Mouse (Mus musculus): ENCODE measurements around the gene Dlk1. TPM values are rescaled to one million over a fixed set of nuclear protein-coding genes. Genes with fewer than 3 reads are reported as not detected.

Dlk1 gene
- polyA plus RNA-seq (2014; fragmentation: Nextera tagmentation; extraction: Ambion mirVana) = 62.6 and 73.4 TPM in 2 replicates

DNA sequence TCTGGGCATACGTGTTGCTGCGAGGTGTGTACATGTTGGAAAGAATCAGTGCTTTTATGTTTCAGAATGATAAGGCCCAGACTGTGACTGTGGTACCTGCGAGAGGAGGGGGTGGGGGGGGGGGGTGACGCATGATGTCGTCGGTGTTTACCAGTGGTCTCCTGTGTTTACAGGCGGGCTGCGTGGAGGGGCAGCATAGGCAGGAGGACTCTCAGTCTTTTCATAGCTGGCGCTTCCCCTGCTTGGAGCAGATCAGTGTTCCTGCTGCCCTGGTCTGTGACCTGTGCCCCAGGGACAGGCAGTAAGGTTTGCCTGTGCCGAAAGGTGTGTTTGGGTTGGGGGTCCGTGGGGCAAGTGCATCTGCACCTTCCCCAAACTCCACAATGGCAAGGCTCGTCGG, at the start of gene Dlk1:
TSS of gene Dlk1 (plus strand) at position 232 of the 400 bp plus-strand sequence.
- Histone ChIP-seq H3K27ac (no peak within 1 kb of the TSS), H3K4me3 (replicated peaks; ENCODE audit: low read length) (peak within 1 kb of the TSS; percentile 45), H3K36me3 (replicated peaks; ENCODE audit: control insufficient read depth, insufficient read depth) (no peaks in the 10 kb centered on the region), H3K9me3 (ENCODE audit: control insufficient read depth, low read length) (no peaks in the 10 kb centered on the region), H3K4me1 (replicated peaks; ENCODE audit: control insufficient read depth, insufficient read depth, low read length) (peaks cover 43% of the 10 kb centered on the region), H3K27me3 (ENCODE audit: control insufficient read depth, insufficient read depth, low read length) (peaks cover 70% of the 10 kb centered on the region), H3K4me2 (replicated peaks) (peak within 1 kb of the TSS; percentile 84), H3K9ac (peak within 1 kb of the TSS; percentile 62)
- 12% methylated on average over 12 of the region's 13 CpGs for WGBS
- ATAC-seq (ENCODE audit: low FRiP score) = no peak
- DNase-seq (ENCODE audit: low spot score) = no peak

DNA sequence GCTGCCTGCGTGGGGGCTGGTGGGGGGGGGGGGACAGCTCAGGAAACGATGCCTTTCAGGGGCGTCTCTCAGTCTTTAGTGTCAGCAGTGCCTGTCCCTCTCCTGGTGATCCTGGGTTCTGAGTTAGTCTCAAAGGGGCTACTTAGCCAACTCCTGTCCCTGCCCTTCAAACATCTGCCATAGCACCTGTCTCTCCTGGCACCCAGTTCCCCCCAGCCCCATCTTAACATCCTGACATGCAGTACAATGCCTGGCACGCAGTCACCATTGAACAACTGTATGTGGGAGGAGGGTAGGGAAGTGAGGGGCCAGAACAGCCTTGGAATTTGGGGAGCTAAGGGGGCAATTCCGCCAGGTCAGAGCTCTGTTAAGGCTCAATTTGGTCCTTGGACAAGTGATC, 49.7 kb upstream of the Dlk1 start:
- H3K9ac ChIP-seq = no peak overlapping the region
- ATAC-seq (ENCODE audit: low FRiP score) = no peak
- WGBS = 66% methylated on average over 5 of the region's 5 CpGs

DNA sequence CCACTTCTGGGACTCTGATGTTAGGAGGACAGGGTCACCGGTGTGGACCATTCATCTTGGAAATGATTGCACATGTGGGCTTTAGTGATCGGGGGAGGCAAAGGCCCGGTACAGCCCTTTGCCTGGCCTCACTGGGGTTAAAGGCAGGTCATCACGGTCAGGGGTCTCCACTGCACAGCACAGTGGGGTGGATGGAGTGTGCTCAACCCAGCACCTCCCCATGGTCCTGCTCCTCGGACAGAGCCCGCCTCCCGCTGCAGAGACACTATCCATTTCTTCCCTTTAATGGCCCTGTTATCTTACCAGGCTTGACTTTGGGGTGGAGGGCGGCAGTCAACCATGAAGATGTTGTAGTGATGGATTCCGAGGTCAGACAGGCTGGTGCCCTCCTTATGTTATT, 48.9 kb upstream of the Dlk1 start:
- ATAC-seq (ENCODE audit: low FRiP score) = no peak
- no peaks in the 10 kb centered on the region for H3K9me3 ChIP-seq (ENCODE audit: control insufficient read depth, low read length)
- H3K9ac ChIP-seq = no peak overlapping the region
- H3K27ac ChIP-seq = no peak overlapping the region
- H3K4me1 ChIP-seq (replicated peaks; ENCODE audit: control insufficient read depth, insufficient read depth, low read length) = peaks cover 16% of the 10 kb centered on the region
- no peak for DNase-seq (ENCODE audit: low spot score)
- no peaks in the 10 kb centered on the region for H3K36me3 ChIP-seq (replicated peaks; ENCODE audit: control insufficient read depth, insufficient read depth)
- no peak overlapping the region for H3K4me3 ChIP-seq (replicated peaks; ENCODE audit: low read length)
- H3K4me2 ChIP-seq (replicated peaks) = no peak overlapping the region
- H3K27me3 ChIP-seq (ENCODE audit: control insufficient read depth, insufficient read depth, low read length) = no peaks in the 10 kb centered on the region
- WGBS = 57% methylated on average over 9 of the region's 9 CpGs

More for the DNA sequence above, 49.7 kb upstream of the Dlk1 start:
- Histone ChIP-seq H3K4me2 (replicated peaks) (no peak overlapping the region), H3K27ac (0 out of 2 replicates have a peak overlapping the region, but pooled peaks have one; percentile 18), H3K9me3 (ENCODE audit: control insufficient read depth, low read length) (no peaks in the 10 kb centered on the region), H3K4me3 (replicated peaks; ENCODE audit: low read length) (no peak overlapping the region), H3K36me3 (replicated peaks; ENCODE audit: control insufficient read depth, insufficient read depth) (no peaks in the 10 kb centered on the region), H3K4me1 (replicated peaks; ENCODE audit: control insufficient read depth, insufficient read depth, low read length) (peaks cover 18% of the 10 kb centered on the region), H3K27me3 (ENCODE audit: control insufficient read depth, insufficient read depth, low read length) (no peaks in the 10 kb centered on the region)
- DNase-seq (ENCODE audit: low spot score) = no peak

DNA sequence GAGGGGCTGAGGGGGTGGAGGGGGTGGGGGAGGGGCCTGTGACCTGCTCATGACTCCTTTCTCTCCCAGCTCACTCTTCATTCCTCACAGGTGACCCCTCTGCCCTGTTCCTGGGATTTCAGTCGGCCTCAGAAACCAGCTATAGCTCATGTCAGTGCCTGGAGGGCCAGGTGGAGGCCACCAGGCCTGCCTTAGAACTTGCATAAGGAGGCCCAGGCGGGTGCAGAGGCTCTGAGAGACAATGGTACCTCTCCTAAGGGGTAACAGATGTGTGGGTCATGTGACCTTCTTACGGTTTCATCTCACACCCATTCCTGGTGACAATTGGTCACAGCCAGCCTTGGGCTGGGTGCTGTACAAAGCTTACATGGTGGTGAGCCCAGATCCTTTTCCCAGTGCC, 46.6 kb upstream of the Dlk1 start:
- Histone ChIP-seq H3K9ac (no peak overlapping the region), H3K9me3 (ENCODE audit: control insufficient read depth, low read length) (no peaks in the 10 kb centered on the region), H3K36me3 (replicated peaks; ENCODE audit: control insufficient read depth, insufficient read depth) (no peaks in the 10 kb centered on the region), H3K27me3 (ENCODE audit: control insufficient read depth, insufficient read depth, low read length) (no peaks in the 10 kb centered on the region), H3K4me2 (replicated peaks) (no peak overlapping the region), H3K4me1 (replicated peaks; ENCODE audit: control insufficient read depth, insufficient read depth, low read length) (peaks cover 13% of the 10 kb centered on the region), H3K4me3 (replicated peaks; ENCODE audit: low read length) (no peak overlapping the region), H3K27ac (no peak overlapping the region)
- whole genome bisulfite sequencing = 38% methylated on average over 3 of the region's 3 CpGs
- DNase-seq (ENCODE audit: low spot score) (no peak), ATAC-seq (ENCODE audit: low FRiP score) (no peak)

DNA sequence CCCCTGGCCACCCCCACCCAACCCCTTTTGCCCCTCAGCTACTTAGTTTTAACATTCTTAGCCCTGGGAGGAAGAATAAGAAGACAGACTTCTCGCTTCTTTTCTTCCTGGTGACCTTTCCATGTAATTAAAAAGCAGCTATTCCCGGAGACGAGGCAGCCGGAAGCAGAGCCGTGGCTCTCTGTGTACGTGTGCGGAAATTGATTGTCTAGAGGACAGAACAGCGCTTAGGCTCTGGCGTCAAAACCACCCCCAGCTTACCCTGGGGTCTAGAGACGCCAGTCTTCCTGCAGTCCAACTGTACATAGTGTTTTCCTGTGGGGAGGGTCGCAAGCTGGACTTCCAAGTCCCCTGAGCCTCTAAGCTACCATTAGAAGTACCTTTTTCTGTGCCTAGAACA, 41.9 kb upstream of the Dlk1 start:
- Histone ChIP-seq H3K27me3 (ENCODE audit: control insufficient read depth, insufficient read depth, low read length) (no peaks in the 10 kb centered on the region), H3K27ac (peak overlapping the region; percentile 45; the same call in 1 of the 2 replicates), H3K9ac (peak overlapping the region; percentile 20; the same call in 1 of the 2 replicates), H3K4me3 (replicated peaks; ENCODE audit: low read length) (no peak overlapping the region), H3K36me3 (replicated peaks; ENCODE audit: control insufficient read depth, insufficient read depth) (no peaks in the 10 kb centered on the region), H3K4me2 (replicated peaks) (no peak overlapping the region), H3K4me1 (replicated peaks; ENCODE audit: control insufficient read depth, insufficient read depth, low read length) (peaks cover 14% of the 10 kb centered on the region; the same call in 1 of the 2 replicates), H3K9me3 (ENCODE audit: control insufficient read depth, low read length) (no peaks in the 10 kb centered on the region)
- ATAC-seq (ENCODE audit: low FRiP score) (no peak), DNase-seq (ENCODE audit: low spot score) (no peak)
- 27% methylated on average over 11 of the region's 11 CpGs for WGBS

DNA sequence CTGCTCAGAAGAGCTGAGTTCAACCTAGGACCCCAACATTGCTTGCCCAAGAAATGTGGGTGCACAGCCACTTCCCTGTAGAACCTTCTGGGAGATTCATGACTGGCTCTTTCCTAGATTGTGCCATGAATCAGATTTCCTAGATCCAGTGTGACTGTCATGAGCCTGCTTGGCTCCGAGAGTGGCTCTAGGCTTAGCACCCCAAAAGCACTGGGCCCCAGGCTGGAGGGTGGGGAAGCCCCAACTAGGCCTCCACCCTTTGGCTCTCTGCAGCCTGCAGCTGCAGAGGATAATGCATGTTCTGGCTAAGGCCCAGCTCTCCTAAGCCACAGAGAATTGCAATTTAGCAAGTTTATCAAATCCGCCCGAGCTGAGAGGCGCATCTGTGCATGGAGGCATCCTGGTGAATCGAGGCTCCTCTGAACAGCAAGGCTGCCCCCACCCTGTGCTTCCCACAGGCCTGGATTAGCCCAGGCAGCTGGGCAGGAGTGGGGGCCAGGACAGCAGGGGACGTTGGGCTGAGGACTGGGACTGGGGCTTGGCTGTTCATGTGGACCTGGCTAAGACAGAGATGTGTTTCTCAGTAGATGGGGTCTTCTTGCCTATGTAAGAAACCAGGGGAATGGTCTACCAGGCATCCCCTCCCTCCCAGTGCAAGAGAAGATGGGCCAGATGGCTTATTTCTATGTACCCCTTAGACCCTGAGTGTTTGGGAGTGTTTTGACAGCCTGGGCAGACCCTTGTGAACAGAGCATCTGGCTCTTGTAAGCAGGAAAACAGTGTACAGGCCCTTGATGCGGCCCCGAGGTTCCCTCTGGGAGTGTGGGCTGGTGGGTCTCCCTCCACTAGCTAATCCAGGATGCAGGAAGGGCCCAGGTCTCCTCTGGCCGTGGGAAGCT, 41.2 kb upstream of the Dlk1 start:
- Histone ChIP-seq H3K9me3 (ENCODE audit: control insufficient read depth, low read length) (no peaks in the 10 kb centered on the region), H3K36me3 (replicated peaks; ENCODE audit: control insufficient read depth, insufficient read depth) (no peaks in the 10 kb centered on the region)
- no peak for DNase-seq (ENCODE audit: low spot score)

DNA sequence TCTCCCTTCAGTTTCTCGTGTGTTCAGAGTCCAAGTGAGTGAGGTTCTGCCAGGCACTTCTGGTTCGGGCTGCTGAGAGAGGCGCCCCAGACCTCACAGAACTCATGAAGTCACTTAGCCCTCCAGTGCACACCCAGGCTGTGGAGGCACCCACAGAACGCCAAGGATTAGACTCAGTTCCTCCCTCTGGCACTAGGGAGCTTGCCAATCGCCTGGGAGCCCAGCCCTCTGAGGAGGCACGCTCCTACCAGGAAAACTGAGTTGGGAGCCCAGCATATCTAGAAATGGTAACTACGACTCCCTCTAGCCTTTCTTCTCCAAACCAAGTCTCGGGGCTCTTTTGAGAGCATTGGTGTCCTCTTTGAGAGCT, 40.6 kb upstream of the Dlk1 start:
- H3K4me3 ChIP-seq (replicated peaks; ENCODE audit: low read length) = no peak overlapping the region
- H3K4me1 ChIP-seq (replicated peaks; ENCODE audit: control insufficient read depth, insufficient read depth, low read length) = peaks cover 15% of the 10 kb centered on the region; the same call in 1 of the 2 replicates
- DNase-seq (ENCODE audit: low spot score) (no peak), ATAC-seq (ENCODE audit: low FRiP score) (no peak)
- no peaks in the 10 kb centered on the region for H3K27me3 ChIP-seq (ENCODE audit: control insufficient read depth, insufficient read depth, low read length)
- no peak overlapping the region for H3K27ac ChIP-seq
- H3K4me2 ChIP-seq (replicated peaks) = no peak overlapping the region
- WGBS = 80% methylated on average over 8 of the region's 8 CpGs
- H3K36me3 ChIP-seq (replicated peaks; ENCODE audit: control insufficient read depth, insufficient read depth) = no peaks in the 10 kb centered on the region
- H3K9ac ChIP-seq = no peak overlapping the region
- no peaks in the 10 kb centered on the region for H3K9me3 ChIP-seq (ENCODE audit: control insufficient read depth, low read length)

More for the DNA sequence above, 41.2 kb upstream of the Dlk1 start:
- ATAC-seq (ENCODE audit: low FRiP score) = peak; percentile 68
- no peaks in the 10 kb centered on the region for H3K27me3 ChIP-seq (ENCODE audit: control insufficient read depth, insufficient read depth, low read length)
- H3K4me2 ChIP-seq (replicated peaks) = no peak overlapping the region
- H3K27ac ChIP-seq = peak overlapping the region; percentile 45; the same call in 1 of the 2 replicates
- peak overlapping the region; percentile 20; the same call in 1 of the 2 replicates for H3K9ac ChIP-seq
- no peak overlapping the region for H3K4me3 ChIP-seq (replicated peaks; ENCODE audit: low read length)
- 40% methylated on average over 9 of the region's 9 CpGs for WGBS
- peaks cover 14% of the 10 kb centered on the region; the same call in 1 of the 2 replicates for H3K4me1 ChIP-seq (replicated peaks; ENCODE audit: control insufficient read depth, insufficient read depth, low read length)

DNA sequence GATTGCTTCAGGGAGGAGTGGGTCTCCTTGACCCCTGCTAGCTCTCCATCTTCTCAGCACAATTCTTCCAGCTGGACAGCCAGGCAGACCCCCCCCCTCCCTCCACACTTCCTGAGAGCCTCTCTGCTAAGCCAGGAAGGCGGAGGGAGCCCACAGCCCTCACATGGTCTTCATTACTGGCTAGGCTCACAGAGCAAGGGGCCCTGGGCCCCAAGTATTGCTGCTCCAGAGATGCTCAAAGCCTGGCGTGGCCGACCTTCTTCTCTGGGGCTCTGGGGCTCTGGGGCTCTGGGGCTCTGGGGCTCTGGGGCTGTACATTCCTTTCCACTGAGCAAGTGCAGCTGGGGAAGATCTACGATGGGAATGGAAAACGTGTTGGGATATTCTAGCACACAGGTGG, 39.9 kb upstream of the Dlk1 start:
- Histone ChIP-seq H3K9ac (no peak overlapping the region), H3K9me3 (ENCODE audit: control insufficient read depth, low read length) (no peaks in the 10 kb centered on the region), H3K4me1 (replicated peaks; ENCODE audit: control insufficient read depth, insufficient read depth, low read length) (peaks cover 21% of the 10 kb centered on the region; the same call in 1 of the 2 replicates), H3K4me2 (replicated peaks) (no peak overlapping the region), H3K4me3 (replicated peaks; ENCODE audit: low read length) (no peak overlapping the region), H3K36me3 (replicated peaks; ENCODE audit: control insufficient read depth, insufficient read depth) (no peaks in the 10 kb centered on the region), H3K27ac (no peak overlapping the region), H3K27me3 (ENCODE audit: control insufficient read depth, insufficient read depth, low read length) (no peaks in the 10 kb centered on the region)
- DNase-seq (ENCODE audit: low spot score) = no peak
- 58% methylated on average over 5 of the region's 5 CpGs for WGBS
- ATAC-seq (ENCODE audit: low FRiP score) = no peak

DNA sequence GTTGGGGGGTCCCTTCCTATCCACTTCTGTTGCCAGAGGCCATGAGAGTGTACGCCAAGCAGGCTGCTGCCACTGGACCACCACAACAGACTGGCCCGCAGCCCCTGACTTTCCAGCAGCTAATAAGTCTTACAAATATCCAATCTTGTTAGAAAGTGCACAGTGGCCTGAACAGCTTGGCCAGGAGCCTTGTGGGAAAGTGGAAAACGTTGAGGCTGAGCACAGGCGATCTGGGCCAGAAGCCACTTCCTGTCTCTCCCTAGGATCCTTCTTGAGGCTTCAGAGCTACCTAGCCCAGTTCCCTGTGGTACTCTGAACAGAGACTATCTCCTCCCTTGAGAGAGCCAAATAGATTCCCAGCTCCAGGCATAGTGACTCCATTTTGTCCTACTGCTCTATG, 39.3 kb upstream of the Dlk1 start:
- no peaks in the 10 kb centered on the region for H3K9me3 ChIP-seq (ENCODE audit: control insufficient read depth, low read length)
- peaks cover 25% of the 10 kb centered on the region; the same call in 1 of the 2 replicates for H3K4me1 ChIP-seq (replicated peaks; ENCODE audit: control insufficient read depth, insufficient read depth, low read length)
- H3K4me3 ChIP-seq (replicated peaks; ENCODE audit: low read length) = no peak overlapping the region
- no peaks in the 10 kb centered on the region for H3K27me3 ChIP-seq (ENCODE audit: control insufficient read depth, insufficient read depth, low read length)
- DNase-seq (ENCODE audit: low spot score) = no peak
- ATAC-seq (ENCODE audit: low FRiP score) = no peak
- no peaks in the 10 kb centered on the region for H3K36me3 ChIP-seq (replicated peaks; ENCODE audit: control insufficient read depth, insufficient read depth)
- WGBS = 90% methylated on average over 4 of the region's 4 CpGs
- H3K27ac ChIP-seq = no peak overlapping the region
- H3K9ac ChIP-seq = no peak overlapping the region
- no peak overlapping the region for H3K4me2 ChIP-seq (replicated peaks)
